Mouse (Mus musculus) olfactory bulb, adult 2 months (tissue): ENCODE data around the gene 2810459M11Rik.

Source experiments
- CTCF ChIP-seq: fragments of 200-500 bp; IDR thresholded peaks from 2 replicates; pipeline ENCODE4 v1.5.1; 2012; ENCODE audit warnings: low read depth, mild to moderate bottlenecking, low read length, moderate library complexity; ENCODE audit not compliant: insufficient read depth
- POLR2A ChIP-seq: fragments of 200-500 bp; IDR thresholded peaks from 2 replicates; pipeline ENCODE4 v1.6.1; 2012; ENCODE audit warnings: mild to moderate bottlenecking, low read depth, low read length, moderate library complexity; ENCODE audit not compliant: insufficient read depth

DNA sequence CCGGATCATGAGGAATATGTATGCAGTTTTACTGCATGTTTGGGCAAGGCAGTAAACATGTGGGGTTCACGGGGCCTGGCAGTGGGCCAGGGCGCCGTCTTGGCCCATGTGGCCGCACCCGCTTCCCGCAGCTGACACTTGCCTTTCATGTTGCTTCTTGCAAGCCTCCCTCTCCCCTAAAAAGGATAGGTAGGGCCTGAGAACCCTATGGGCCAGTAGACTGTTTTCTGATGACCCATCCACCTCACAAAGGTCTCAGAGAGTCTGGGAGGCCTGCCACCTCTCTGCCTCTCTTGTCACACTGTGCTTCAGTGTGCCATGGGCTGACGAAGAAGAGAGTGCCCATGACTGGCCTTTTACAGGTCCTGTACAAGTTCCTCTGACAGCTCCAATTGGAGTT is 29.1 kb upstream of the 2810459M11Rik start, which contains the start of gene Spata3:
- no peak for TF ChIP-seq POLR2A
- TF ChIP-seq CTCF, result no peak
